Mouse (Mus musculus) hindbrain, postnatal 0 days (tissue): ENCODE data around the gene Hltf. TPM values are rescaled to one million over a fixed set of nuclear protein-coding genes. Genes with fewer than 3 reads are reported as not detected.

Experiments used
- ATAC-seq: fragments of 200-750 bp; cut with Nextera tagmentation; 2 replicates; pipeline ENCODE4 v1.8.0; 2017; ENCODE audit warnings: mild to moderate bottlenecking, moderate TSS enrichment, moderate library complexity
- DNase-seq: peaks from one replicate; pipeline ENCODE4 v3.0.0-alpha.2; 2015; ENCODE audit warnings: low spot score
- H3K27ac ChIP-seq: fragments of 300-500 bp; sonication (generic); 2 replicates; pipeline ENCODE4 v1.5.1; 2014; ENCODE audit warnings: mild to moderate bottlenecking
- H3K27me3 ChIP-seq: fragments of 300-500 bp; sonication (generic); 2 replicates; pipeline ENCODE4 v1.6.1; 2014; ENCODE audit warnings: low read length, mixed read lengths; ENCODE audit not compliant: insufficient read depth
- H3K36me3 ChIP-seq: fragments of 300-500 bp; sonication (generic); 2 replicates; pipeline ENCODE4 v1.6.1; 2014; ENCODE audit warnings: low read length, mixed read lengths; ENCODE audit not compliant: insufficient read depth
- H3K4me1 ChIP-seq: fragments of 300-500 bp; sonication (generic); 2 replicates; pipeline ENCODE4 v1.6.1; 2014; ENCODE audit warnings: antibody characterized with exemption, low read length, mixed read lengths; ENCODE audit not compliant: insufficient read depth
- H3K4me2 ChIP-seq: fragments of 300-500 bp; sonication (generic); 2 replicates; pipeline ENCODE4 v1.6.1; 2014; ENCODE audit warnings: low read depth, mild to moderate bottlenecking, low read length, moderate library complexity, mixed read lengths
- H3K4me3 ChIP-seq: fragments of 300-500 bp; sonication (generic); 2 replicates; pipeline ENCODE4 v1.5.1; 2014; ENCODE audit warnings: low read length
- H3K9ac ChIP-seq: fragments of 300-500 bp; sonication (generic); replicated peaks from 2 replicates; pipeline ENCODE4 v1.6.1; 2014; ENCODE audit warnings: mild to moderate bottlenecking, low read length, moderate library complexity, mixed read lengths
- H3K9me3 ChIP-seq: fragments of 300-500 bp; sonication (generic); 2 replicates; pipeline ENCODE4 v1.6.1; 2016; ENCODE audit warnings: low read length, mixed read lengths
- CTCF ChIP-seq: IDR thresholded peaks from 2 replicates; pipeline ENCODE4 v1.5.1; 2016; ENCODE audit warnings: antibody characterized with exemption, control low read depth, low read depth
- WGBS: fragments of 180-500 bp; shearing (Covaris S2); extraction: QIAGEN DNeasy Blood & Tissue Kit; methylation state at CpG from one replicate; pipeline ENCODE4 v1.1.7; 2014; 5-methylcytosine and 5-hydroxymethylcytosine counted together
- polyA plus RNA-seq: library from polyadenylated mRNA; unstranded; fragments of >200 nt; fragmentation: Nextera tagmentation; extraction: Ambion mirVana; gene quantifications from 2 replicates; pipeline ENCODE4 v1.2.1, GENCODE M21; 2015
- total RNA-seq: library from RNA; depleted of rRNA; stranded (reverse); fragments of >200 nt; gene quantifications from 2 replicates; pipeline ENCODE4 v1.2.3, GENCODE M21; 2014

Hltf gene
- total and polyA plus RNA-seq, 2 experiments from 2014 or later, result 6.3 to 7.4 TPM

DNA sequence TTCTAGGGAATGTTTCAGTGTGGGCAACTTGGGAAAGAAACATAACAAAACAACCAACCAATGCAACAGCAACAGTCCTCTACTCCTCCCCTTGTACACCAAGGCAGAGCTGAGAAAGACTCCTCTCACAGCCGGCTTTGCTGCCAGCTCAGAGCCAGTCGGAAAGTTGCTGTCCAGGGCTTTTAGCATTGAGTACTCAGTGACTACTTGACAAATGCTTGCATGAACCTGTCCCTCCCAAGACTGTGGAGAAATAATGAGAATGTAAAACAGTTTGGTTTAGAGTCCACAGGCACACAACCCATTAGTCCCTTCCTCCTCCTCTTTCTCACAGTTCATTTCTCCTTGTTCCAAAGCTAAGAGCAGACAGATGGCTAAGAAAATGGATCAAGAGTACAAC lies 86.8 kb downstream of the Hltf start:
- Histone ChIP-seq H3K4me2 (no peak overlapping the region), H3K9ac (no peak overlapping the region), H3K27ac (no peak overlapping the region), H3K27me3 (no peaks in the 10 kb centered on the region), H3K36me3 (peaks cover 4% of the 10 kb centered on the region; the same call in 1 of the 2 replicates), H3K9me3 (no peaks in the 10 kb centered on the region), H3K4me3 (no peak overlapping the region), H3K4me1 (no peaks in the 10 kb centered on the region)
- ATAC-seq, result no peak
- no peak for TF ChIP-seq CTCF
- WGBS, result 41% methylated on average over 2 of the region's 2 CpGs
- DNase-seq, result no peak

DNA sequence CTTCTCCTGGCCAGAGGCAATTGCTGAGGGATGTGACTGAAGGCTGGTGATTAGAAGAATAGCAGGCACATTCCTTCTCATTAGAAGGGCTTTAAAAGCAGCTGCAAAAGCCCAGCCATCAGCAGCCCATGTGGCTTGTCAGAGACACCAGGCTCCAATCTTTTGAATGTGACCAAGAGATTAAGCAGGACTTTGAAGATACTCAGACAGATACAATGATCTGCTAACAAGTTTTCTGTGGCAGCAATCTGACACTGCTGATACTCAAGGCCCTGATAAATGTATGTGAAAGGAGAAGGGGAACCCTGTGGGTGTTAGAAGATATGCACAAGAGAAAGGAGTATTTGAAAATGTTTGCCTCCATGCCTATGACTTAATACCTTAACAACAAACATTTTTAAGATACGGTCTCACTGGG lies 88.1 kb downstream of the Hltf start:
- H3K9ac ChIP-seq, result no peak overlapping the region
- no peak for ATAC-seq
- no peak for DNase-seq
- H3K27ac ChIP-seq, result no peak overlapping the region
- H3K4me1 ChIP-seq, result no peaks in the 10 kb centered on the region
- H3K4me3 ChIP-seq, result no peak overlapping the region
- H3K9me3 ChIP-seq, result no peaks in the 10 kb centered on the region
- WGBS, result 86% methylated on average over 1 of the region's 1 CpGs
- no peaks in the 10 kb centered on the region for H3K27me3 ChIP-seq
- no peak overlapping the region for H3K4me2 ChIP-seq
- no peak for TF ChIP-seq CTCF
- H3K36me3 ChIP-seq, result peaks cover 6% of the 10 kb centered on the region; the same call in 1 of the 2 replicates

DNA sequence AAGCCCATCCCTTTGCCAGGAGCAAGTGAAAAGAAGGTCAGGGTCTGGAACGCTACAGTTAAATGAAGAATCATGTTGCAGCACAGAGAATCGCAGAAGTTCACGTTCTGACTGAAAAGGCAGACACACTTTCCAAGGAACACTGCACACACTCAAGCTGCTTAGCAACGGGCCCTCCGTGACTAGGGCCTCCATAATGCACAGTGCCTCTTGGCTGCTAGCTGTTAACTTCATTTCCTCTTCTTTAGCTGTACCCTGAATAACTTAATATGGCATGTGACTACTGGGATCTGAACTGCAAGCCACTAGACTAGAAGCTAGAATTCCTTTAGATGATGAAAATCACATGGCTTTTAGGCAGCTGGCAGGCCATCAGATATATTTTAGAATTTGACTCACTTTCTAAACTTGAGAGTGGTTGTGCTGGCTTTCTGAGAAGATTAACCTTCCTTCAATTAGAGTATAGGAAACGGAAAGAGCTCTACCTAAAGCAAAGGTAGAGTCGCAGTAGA lies 89.3 kb downstream of the Hltf start:
- WGBS, result 48% methylated on average over 7 of the region's 7 CpGs
- Histone ChIP-seq H3K4me1 (no peaks in the 10 kb centered on the region), H3K36me3 (peaks cover 6% of the 10 kb centered on the region; the same call in 1 of the 2 replicates), H3K9me3 (no peaks in the 10 kb centered on the region), H3K27ac (no peak overlapping the region), H3K9ac (no peak overlapping the region), H3K4me2 (no peak overlapping the region), H3K27me3 (no peaks in the 10 kb centered on the region), H3K4me3 (no peak overlapping the region)
- TF ChIP-seq CTCF, result no peak
- ATAC-seq (peak; percentile 84), DNase-seq (peak; percentile 27)

DNA sequence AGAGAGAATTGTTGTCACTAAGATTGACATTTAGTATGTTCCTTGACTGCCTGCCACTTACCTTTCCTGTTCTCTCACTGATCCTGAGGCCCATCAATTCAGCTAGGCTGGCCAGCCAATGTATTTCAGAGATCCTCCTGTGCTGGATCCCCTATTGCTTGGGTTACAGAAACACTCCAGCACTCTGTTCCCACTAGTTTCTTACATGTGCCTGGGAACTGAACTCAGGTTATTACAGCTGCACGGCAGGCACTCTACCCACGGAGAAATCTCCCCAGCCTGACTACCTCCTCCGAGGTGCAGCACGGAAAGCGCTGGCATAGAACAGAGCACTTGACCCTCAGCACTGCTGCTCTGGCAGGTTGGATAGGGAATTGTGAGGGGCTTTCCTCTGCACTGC lies 90.0 kb downstream of the Hltf start:
- no peak for TF ChIP-seq CTCF

DNA sequence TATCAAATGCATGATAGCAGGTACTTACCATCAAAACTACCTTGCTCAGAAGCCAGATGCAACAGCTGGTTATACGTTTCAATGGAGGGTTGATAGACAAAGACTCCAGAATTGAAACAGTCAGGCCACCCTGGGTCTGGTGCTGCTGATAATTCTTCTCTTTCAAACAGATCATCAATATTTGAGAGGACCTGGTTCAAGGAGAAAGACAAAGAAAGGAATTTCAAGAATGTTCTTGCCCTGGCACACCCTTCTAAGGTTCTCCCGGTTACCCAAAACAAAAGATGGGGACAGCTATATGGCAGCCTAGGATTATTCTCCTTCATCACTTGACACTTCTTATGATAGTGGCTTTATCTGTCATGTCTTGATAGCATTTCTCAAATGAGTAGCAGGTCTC lies 92.9 kb downstream of the Hltf start:
- Histone ChIP-seq H3K27me3 (no peaks in the 10 kb centered on the region), H3K4me1 (no peaks in the 10 kb centered on the region), H3K4me3 (no peak overlapping the region), H3K27ac (no peak overlapping the region), H3K9me3 (no peaks in the 10 kb centered on the region), H3K9ac (no peak overlapping the region), H3K4me2 (no peak overlapping the region), H3K36me3 (peaks cover 6% of the 10 kb centered on the region; the same call in 1 of the 2 replicates)
- no peak for TF ChIP-seq CTCF
- 85% methylated on average over 2 of the region's 2 CpGs for WGBS
- ATAC-seq, result no peak
- no peak for DNase-seq

More for the DNA sequence above, 90.0 kb downstream of the Hltf start:
- WGBS, result 82% methylated on average over 5 of the region's 5 CpGs
- ATAC-seq, result no peak
- H3K4me3 ChIP-seq, result no peak overlapping the region
- DNase-seq, result no peak
- no peak overlapping the region for H3K9ac ChIP-seq
- no peaks in the 10 kb centered on the region for H3K27me3 ChIP-seq
- no peak overlapping the region for H3K27ac ChIP-seq
- H3K9me3 ChIP-seq, result no peaks in the 10 kb centered on the region
- H3K4me1 ChIP-seq, result no peaks in the 10 kb centered on the region
- H3K36me3 ChIP-seq, result peaks cover 6% of the 10 kb centered on the region; the same call in 1 of the 2 replicates
- H3K4me2 ChIP-seq, result no peak overlapping the region

DNA sequence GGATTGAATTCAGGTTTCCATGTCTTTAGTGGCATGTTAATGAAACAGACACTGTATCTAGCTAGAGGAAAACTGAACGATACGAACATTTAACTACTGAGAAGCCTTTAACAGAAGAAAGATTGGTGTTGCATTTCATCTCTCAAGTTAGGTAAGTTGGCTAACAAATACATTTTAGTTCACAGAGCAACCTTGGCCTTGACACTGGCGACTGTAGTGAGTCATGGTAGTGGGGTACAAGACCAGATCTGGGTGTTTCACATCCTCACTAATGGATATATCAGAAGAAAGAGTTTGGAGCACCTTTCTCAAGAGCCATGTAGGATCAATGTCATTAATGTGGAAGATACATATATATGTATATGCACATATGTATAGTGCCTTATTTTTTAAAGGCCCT lies 94.0 kb downstream of the Hltf start:
- TF ChIP-seq CTCF, result no peak
- Histone ChIP-seq H3K4me2 (no peak overlapping the region), H3K27ac (no peak overlapping the region), H3K9ac (no peak overlapping the region), H3K27me3 (no peaks in the 10 kb centered on the region), H3K36me3 (peaks cover 6% of the 10 kb centered on the region; the same call in 1 of the 2 replicates), H3K4me3 (no peak overlapping the region), H3K9me3 (no peaks in the 10 kb centered on the region), H3K4me1 (no peaks in the 10 kb centered on the region)
- ATAC-seq (no peak), DNase-seq (no peak)
- WGBS, result 93% methylated on average over 3 of the region's 3 CpGs
